Mouse (Mus musculus) stomach, embryonic 16.5 days (tissue): Measurements from ENCODE around the gene Art5. TPM values are rescaled to one million over a fixed set of nuclear protein-coding genes. Genes with fewer than 3 reads are reported as not detected.
A peak's percentile ranks its signal among the peaks of the same experiment; 100 is the strongest.

Experiments used
- ATAC-seq: fragments of 200-750 bp; cut with Nextera tagmentation; 2 replicates; pipeline ENCODE4 v1.8.0; 2017; ENCODE audit warnings: moderate number of reproducible peaks, moderate TSS enrichment; ENCODE audit not compliant: insufficient read depth, low FRiP score
- H3K27ac ChIP-seq: fragments of 300-500 bp; sonication (generic); 2 replicates; pipeline ENCODE4 v1.5.1; 2014; ENCODE audit warnings: low read length
- H3K27me3 ChIP-seq: fragments of 300-500 bp; sonication (generic); 2 replicates; pipeline ENCODE4 v1.6.1; 2014; ENCODE audit warnings: low read length, control low read depth, mixed read lengths; ENCODE audit not compliant: control insufficient read depth, insufficient read depth
- H3K36me3 ChIP-seq: fragments of 300-500 bp; sonication (generic); 2 replicates; pipeline ENCODE4 v1.6.1; 2014; ENCODE audit warnings: low read length; ENCODE audit not compliant: control insufficient read depth, insufficient read depth
- H3K4me1 ChIP-seq: fragments of 300-500 bp; sonication (generic); 2 replicates; pipeline ENCODE4 v1.6.1; 2014; ENCODE audit warnings: low read length, control low read depth, mixed read lengths; ENCODE audit not compliant: control insufficient read depth, insufficient read depth
- H3K4me2 ChIP-seq: fragments of 300-500 bp; sonication (generic); 2 replicates; pipeline ENCODE4 v1.6.1; 2014; ENCODE audit warnings: low read depth, low read length, mixed read lengths
- H3K4me3 ChIP-seq: fragments of 300-500 bp; sonication (generic); replicated peaks from 2 replicates; pipeline ENCODE4 v1.5.1; 2014; ENCODE audit warnings: mild to moderate bottlenecking, low read length
- H3K9ac ChIP-seq: fragments of 300-500 bp; sonication (generic); 2 replicates; pipeline ENCODE4 v1.6.1; 2014; ENCODE audit warnings: low read length
- H3K9me3 ChIP-seq: fragments of 300-500 bp; sonication (generic); replicated peaks from 2 replicates; pipeline ENCODE4 v1.6.1; 2016; ENCODE audit warnings: low read length, control low read depth; ENCODE audit not compliant: control insufficient read depth
- WGBS: fragments of 180-500 bp; shearing (Covaris S2); extraction: QIAGEN DNeasy Blood & Tissue Kit; methylation state at CpG from one replicate; pipeline ENCODE4 v1.1.7; 2014; 5-methylcytosine and 5-hydroxymethylcytosine counted together
- polyA plus RNA-seq: library from polyadenylated mRNA; unstranded; fragments of >200 nt; fragmentation: Nextera tagmentation; extraction: Ambion mirVana; gene quantifications from 2 replicates; pipeline ENCODE4 v1.2.1, GENCODE M21; 2015

Art5 gene
- polyA plus RNA-seq, 1 experiment from 2014 or later, result 0.77 TPM

- H3K9ac ChIP-seq, result peak overlapping the region; percentile 51
- no peaks in the 10 kb centered on the region for H3K9me3 ChIP-seq
- ATAC-seq, result peak; percentile 48; the same call in 1 of the 2 replicates
- WGBS, result 8% methylated on average over 30 of the region's 30 CpGs
- H3K4me1 ChIP-seq, result peaks cover 6% of the 10 kb centered on the region
- H3K36me3 ChIP-seq, result no peaks in the 10 kb centered on the region
- peak overlapping the region; percentile 54 for H3K4me2 ChIP-seq
- H3K4me3 ChIP-seq, result peak overlapping the region; percentile 30
- no peak overlapping the region for H3K27ac ChIP-seq
- no peaks in the 10 kb centered on the region for H3K27me3 ChIP-seq
Measured at GRCm38 (mm10) chr7:102099760-102100661, 9.3 kb downstream of the Art5 start.

GRCm38 (mm10) chr7:102087336-102087735 is 22.0 kb downstream of the Art5 start:
- H3K27ac ChIP-seq, result no peak overlapping the region
- no peaks in the 10 kb centered on the region for H3K9me3 ChIP-seq
- no peak overlapping the region for H3K4me2 ChIP-seq
- no peak for ATAC-seq
- H3K4me3 ChIP-seq, result no peak overlapping the region
- no peaks in the 10 kb centered on the region for H3K27me3 ChIP-seq
- no peak overlapping the region for H3K9ac ChIP-seq
- H3K4me1 ChIP-seq, result no peaks in the 10 kb centered on the region
- 80% methylated on average over 4 of the region's 4 CpGs for WGBS
- peaks cover 4% of the 10 kb centered on the region; the same call in 1 of the 2 replicates for H3K36me3 ChIP-seq

- Histone ChIP-seq H3K4me3 (no peak overlapping the region), H3K9ac (no peak overlapping the region), H3K36me3 (peaks cover 4% of the 10 kb centered on the region; the same call in 1 of the 2 replicates), H3K27ac (no peak overlapping the region), H3K4me1 (no peaks in the 10 kb centered on the region), H3K9me3 (no peaks in the 10 kb centered on the region), H3K4me2 (no peak overlapping the region), H3K27me3 (no peaks in the 10 kb centered on the region)
- no peak for ATAC-seq
- 86% methylated on average over 26 of the region's 26 CpGs for WGBS
Measured at GRCm38 (mm10) chr7:102084041-102084696, 25.1 kb downstream of the Art5 start.

- WGBS, result 85% methylated on average over 5 of the region's 5 CpGs
- Histone ChIP-seq H3K4me3 (no peak within 1 kb of the TSS), H3K36me3 (peaks cover 4% of the 10 kb centered on the region; the same call in 1 of the 2 replicates), H3K9me3 (no peaks in the 10 kb centered on the region), H3K4me2 (no peak within 1 kb of the TSS), H3K9ac (no peak within 1 kb of the TSS), H3K27me3 (no peaks in the 10 kb centered on the region), H3K4me1 (no peaks in the 10 kb centered on the region), H3K27ac (no peak within 1 kb of the TSS)
- no peak for ATAC-seq
Measured at GRCm38 (mm10) chr7:102082816-102083215, 26.5 kb downstream of the Art5 start, which contains the start of gene Trpc2. Gene Trpc2 (plus strand): TSS chr7:102083116.

GRCm38 (mm10) chr7:102081784-102082183 is 27.5 kb downstream of the Art5 start:
- no peak overlapping the region for H3K4me2 ChIP-seq
- H3K4me1 ChIP-seq, result no peaks in the 10 kb centered on the region
- no peaks in the 10 kb centered on the region for H3K9me3 ChIP-seq
- H3K9ac ChIP-seq, result no peak overlapping the region
- peaks cover 13% of the 10 kb centered on the region; the same call in 1 of the 2 replicates for H3K36me3 ChIP-seq
- WGBS, result 94% methylated on average over 5 of the region's 5 CpGs
- H3K27me3 ChIP-seq, result no peaks in the 10 kb centered on the region
- no peak overlapping the region for H3K27ac ChIP-seq
- no peak for ATAC-seq
- no peak overlapping the region for H3K4me3 ChIP-seq

- Histone ChIP-seq H3K27ac (no peak overlapping the region), H3K4me2 (no peak overlapping the region), H3K4me1 (no peaks in the 10 kb centered on the region), H3K9me3 (no peaks in the 10 kb centered on the region), H3K9ac (no peak overlapping the region), H3K4me3 (no peak overlapping the region), H3K36me3 (peaks cover 15% of the 10 kb centered on the region), H3K27me3 (no peaks in the 10 kb centered on the region)
- ATAC-seq, result no peak
- WGBS, result 82% methylated on average over 8 of the region's 8 CpGs
Measured at GRCm38 (mm10) chr7:102080311-102080710, 29.0 kb downstream of the Art5 start.

- 73% methylated on average over 7 of the region's 7 CpGs for WGBS
- H3K27me3 ChIP-seq, result no peaks in the 10 kb centered on the region
- H3K9ac ChIP-seq, result no peak overlapping the region
- no peak overlapping the region for H3K27ac ChIP-seq
- H3K4me2 ChIP-seq, result no peak overlapping the region
- no peaks in the 10 kb centered on the region for H3K4me1 ChIP-seq
- no peak for ATAC-seq
- no peaks in the 10 kb centered on the region for H3K9me3 ChIP-seq
- H3K36me3 ChIP-seq, result peaks cover 24% of the 10 kb centered on the region
- no peak overlapping the region for H3K4me3 ChIP-seq
Measured at GRCm38 (mm10) chr7:102078517-102078916, 30.8 kb downstream of the Art5 start.

- Histone ChIP-seq H3K9ac (no peak overlapping the region), H3K27me3 (no peaks in the 10 kb centered on the region), H3K4me1 (no peaks in the 10 kb centered on the region), H3K36me3 (peaks cover 24% of the 10 kb centered on the region), H3K4me3 (no peak overlapping the region), H3K9me3 (no peaks in the 10 kb centered on the region), H3K27ac (no peak overlapping the region), H3K4me2 (no peak overlapping the region)
- ATAC-seq, result no peak
- 74% methylated on average over 7 of the region's 7 CpGs for WGBS
Measured at GRCm38 (mm10) chr7:102076714-102077296, 32.5 kb downstream of the Art5 start.

GRCm38 (mm10) chr7:102066363-102066762 is 42.9 kb downstream of the Art5 start:
- Histone ChIP-seq H3K4me2 (peak overlapping the region; percentile 73), H3K4me1 (peaks cover 14% of the 10 kb centered on the region), H3K4me3 (peak overlapping the region; percentile 70), H3K36me3 (no peaks in the 10 kb centered on the region), H3K27me3 (no peaks in the 10 kb centered on the region), H3K9me3 (no peaks in the 10 kb centered on the region), H3K27ac (0 out of 2 replicates have a peak overlapping the region, but pooled peaks have one; percentile 87), H3K9ac (peak overlapping the region; percentile 71)
- no peak for ATAC-seq
- 58% methylated on average over 6 of the region's 6 CpGs for WGBS
